Mouse (Mus musculus) erythroblast, embryonic 14.5 days (primary cell): ENCODE data around the gene Glt8d2. TPM values are rescaled to one million over a fixed set of nuclear protein-coding genes. Genes with fewer than 3 reads are reported as not detected.

Source experiments
- H3K27me3 ChIP-seq: 2 replicates; pipeline ENCODE4 v1.6.1; 2012; ENCODE audit warnings: inconsistent platforms; ENCODE audit not compliant: control insufficient read depth
- H3K36me3 ChIP-seq: 2 replicates; pipeline ENCODE4 v1.6.1; 2012; ENCODE audit warnings: mild to moderate bottlenecking, inconsistent platforms; ENCODE audit not compliant: control insufficient read depth
- H3K4me1 ChIP-seq: 2 replicates; pipeline ENCODE4 v1.6.1; 2012; ENCODE audit warnings: inconsistent platforms; ENCODE audit not compliant: control insufficient read depth
- H3K4me3 ChIP-seq: replicated peaks from 2 replicates; pipeline ENCODE3; 2012; ENCODE audit warnings: moderate library complexity, mild to moderate bottlenecking, inconsistent platforms
- H3K9me3 ChIP-seq: 2 replicates; pipeline ENCODE4 v1.6.1; 2012; ENCODE audit warnings: low read length, inconsistent platforms, mixed read lengths; ENCODE audit not compliant: control insufficient read depth
- GATA1 ChIP-seq: IDR thresholded peaks from 2 replicates; pipeline ENCODE4 v1.6.1; 2012; ENCODE audit warnings: low read length, inconsistent platforms, mixed read lengths
- TAL1 ChIP-seq: IDR thresholded peaks from 3 replicates; pipeline ENCODE4 v1.6.1; 2012; ENCODE audit warnings: low read length, inconsistent platforms, mixed read lengths
- polyA plus RNA-seq: library from polyadenylated mRNA; stranded (reverse); fragments of >175 nt; gene quantifications from 2 replicates; pipeline ENCODE4 v1.2.3, GENCODE M21; 2012

The Glt8d2 gene
- polyA plus RNA-seq, 1 experiment = not detected

DNA sequence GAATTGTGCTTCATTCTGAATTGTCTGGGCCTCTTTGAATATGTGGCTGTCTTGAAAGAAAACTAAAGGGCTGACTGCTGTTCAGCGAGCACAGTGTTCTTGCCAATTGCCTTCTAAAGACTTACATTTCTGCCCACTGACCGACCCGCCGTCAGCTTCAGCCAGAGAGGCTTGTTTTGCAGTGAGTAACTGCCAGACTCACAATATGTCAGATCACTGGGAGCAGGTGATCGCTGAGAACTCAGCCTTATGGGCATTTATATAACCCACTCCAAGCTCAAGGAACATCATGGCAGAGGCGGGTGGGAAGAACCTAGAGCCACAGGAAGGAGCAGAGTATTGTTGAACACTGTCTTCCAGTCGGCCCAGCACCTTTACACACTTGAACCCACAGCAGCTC, 8.8 kb downstream of the Glt8d2 start:
- TF ChIP-seq TAL1 = no peak
- no peak for TF ChIP-seq GATA1
- Histone ChIP-seq H3K4me1 (peaks cover 14% of the 10 kb centered on the region), H3K27me3 (peaks cover 3% of the 10 kb centered on the region; the same call in 1 of the 2 replicates), H3K9me3 (peaks cover 3% of the 10 kb centered on the region; the same call in 1 of the 2 replicates), H3K4me3 (no peak overlapping the region), H3K36me3 (no peaks in the 10 kb centered on the region)

DNA sequence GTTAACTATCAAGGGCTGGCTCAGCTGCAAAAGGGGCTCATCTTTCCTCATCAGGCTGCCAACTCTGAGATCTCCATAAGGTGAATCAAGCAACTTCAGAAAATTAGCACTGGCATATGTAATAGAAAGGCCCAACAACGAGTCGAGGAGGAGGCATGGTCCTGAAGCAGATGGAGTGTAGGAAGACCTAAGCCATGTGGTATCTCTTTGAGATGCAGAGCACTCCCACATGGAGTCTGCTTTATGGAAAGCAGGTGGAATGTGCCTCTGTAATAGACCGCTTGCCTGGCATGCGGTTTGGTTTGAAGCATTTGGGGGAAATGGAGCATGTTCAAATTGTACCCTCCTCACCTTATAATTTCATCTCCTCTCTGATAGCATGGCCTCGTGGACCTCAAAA, 9.7 kb downstream of the Glt8d2 start:
- Histone ChIP-seq H3K4me3 (no peak overlapping the region), H3K36me3 (no peaks in the 10 kb centered on the region), H3K9me3 (no peaks in the 10 kb centered on the region), H3K27me3 (peaks cover 3% of the 10 kb centered on the region; the same call in 1 of the 2 replicates), H3K4me1 (peaks cover 11% of the 10 kb centered on the region)
- TF ChIP-seq TAL1 (no peak), GATA1 (no peak)

DNA sequence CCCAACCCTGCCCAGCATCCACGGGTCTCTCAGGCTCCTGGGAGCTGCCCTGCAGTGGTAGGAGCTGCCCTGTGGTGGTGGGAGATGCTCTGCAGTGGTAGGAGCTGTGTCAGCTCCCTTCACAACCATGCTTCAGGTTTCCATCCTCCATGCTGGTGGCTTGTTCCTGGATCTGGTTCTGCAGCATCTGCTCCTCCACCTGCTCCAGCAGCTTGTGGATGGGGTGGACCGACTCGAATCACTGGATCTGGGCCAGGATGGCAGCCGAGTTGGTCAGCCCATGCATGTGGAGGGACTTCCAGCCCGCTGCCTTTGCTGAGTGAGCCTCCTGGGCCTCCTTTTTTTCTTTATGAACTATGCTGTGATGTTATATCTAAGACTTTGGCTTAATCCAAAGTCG, 13.5 kb downstream of the Glt8d2 start:
- H3K27me3 ChIP-seq = peaks cover 3% of the 10 kb centered on the region; the same call in 1 of the 2 replicates
- H3K36me3 ChIP-seq = no peaks in the 10 kb centered on the region
- H3K4me3 ChIP-seq = no peak overlapping the region
- H3K9me3 ChIP-seq = no peaks in the 10 kb centered on the region
- H3K4me1 ChIP-seq = no peaks in the 10 kb centered on the region
- TF ChIP-seq TAL1 (no peak), GATA1 (no peak)

DNA sequence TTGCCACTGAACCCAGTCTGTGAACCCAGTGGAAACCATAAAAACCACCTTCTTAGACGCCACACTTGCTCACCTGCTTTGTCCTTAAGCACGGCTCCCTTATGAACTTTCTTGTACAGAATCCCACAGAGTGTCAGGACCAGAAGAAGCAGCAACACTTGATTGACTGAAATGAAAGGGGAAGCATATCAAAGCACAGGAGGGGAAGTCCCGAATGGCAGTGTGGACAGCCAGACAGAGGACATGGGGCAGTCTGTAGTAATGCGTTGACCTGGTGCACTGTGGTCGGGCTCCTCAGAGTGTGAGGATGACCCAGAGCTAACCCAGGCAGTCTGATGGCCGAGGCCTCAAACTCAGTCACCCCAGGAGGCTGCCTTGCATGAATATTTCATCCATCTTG, 20.2 kb downstream of the Glt8d2 start:
- Histone ChIP-seq H3K4me3 (no peak overlapping the region), H3K4me1 (peaks cover 3% of the 10 kb centered on the region), H3K36me3 (no peaks in the 10 kb centered on the region), H3K27me3 (0 out of 2 replicates have a peak, but pooled peaks cover 3% of the 10 kb centered on the region), H3K9me3 (no peaks in the 10 kb centered on the region)
- TF ChIP-seq GATA1 = no peak

DNA sequence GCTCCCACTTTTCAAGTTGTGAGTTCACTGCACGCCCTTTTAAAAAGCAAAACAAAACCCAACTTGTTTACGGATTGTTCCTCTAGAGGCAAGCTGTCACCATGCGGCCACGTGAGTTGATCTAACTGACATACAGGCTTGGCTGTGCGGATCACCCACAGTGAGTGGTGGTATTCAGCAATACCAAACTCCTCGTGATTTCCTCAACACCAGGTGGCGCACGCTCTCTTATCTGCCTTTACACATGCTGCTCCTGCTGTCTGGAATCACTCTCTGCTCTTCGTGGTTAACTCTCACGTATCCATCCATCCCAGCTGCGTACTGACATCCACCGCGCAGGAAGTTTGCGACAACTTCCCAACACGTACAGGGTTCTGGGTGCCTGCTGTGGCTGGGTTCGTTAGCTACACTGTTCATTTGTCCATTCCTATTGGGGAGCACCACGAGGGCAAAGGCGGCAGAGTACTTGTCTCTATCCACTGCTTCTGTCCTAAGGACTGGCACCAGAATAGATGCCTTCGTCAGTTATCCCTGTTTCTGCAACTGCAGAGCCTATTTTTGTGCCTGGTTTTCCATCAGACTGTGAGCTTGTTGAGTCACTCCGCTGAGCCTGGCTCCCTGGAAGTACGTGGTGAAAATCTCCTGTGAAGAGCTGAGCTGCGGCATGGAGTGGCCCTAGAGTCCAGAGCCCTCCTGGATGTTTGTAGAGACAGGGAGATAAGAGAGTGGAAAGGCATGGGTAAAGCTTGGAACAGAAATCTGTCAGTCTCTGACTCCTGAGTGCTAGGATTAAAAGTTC, 23.8 kb downstream of the Glt8d2 start:
- H3K27me3 ChIP-seq = 0 out of 2 replicates have a peak, but pooled peaks cover 3% of the 10 kb centered on the region
- no peak overlapping the region for H3K4me3 ChIP-seq
- peaks cover 3% of the 10 kb centered on the region for H3K4me1 ChIP-seq
- no peaks in the 10 kb centered on the region for H3K36me3 ChIP-seq
- H3K9me3 ChIP-seq = no peaks in the 10 kb centered on the region
- no peak for TF ChIP-seq TAL1
- no peak for TF ChIP-seq GATA1

DNA sequence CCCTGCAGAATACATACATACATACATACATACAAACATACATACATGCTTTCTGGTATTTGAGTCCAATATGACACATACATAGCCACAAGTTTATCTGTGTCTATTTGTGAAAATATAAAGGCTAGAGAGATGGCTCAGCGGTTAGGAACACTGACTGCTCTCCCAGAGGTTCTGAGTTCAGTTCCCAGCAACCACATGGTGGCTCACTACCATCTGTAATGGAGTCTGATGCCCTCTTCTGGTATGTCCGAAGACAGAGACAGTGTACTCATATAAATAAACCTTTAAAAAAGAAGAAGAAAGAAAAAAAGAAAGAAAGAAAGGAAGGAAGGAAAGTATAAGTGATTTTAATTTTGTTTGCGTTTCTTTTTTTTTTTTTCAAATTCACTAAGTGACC, 24.5 kb downstream of the Glt8d2 start:
- Histone ChIP-seq H3K36me3 (no peaks in the 10 kb centered on the region), H3K4me1 (peaks cover 3% of the 10 kb centered on the region), H3K4me3 (no peak overlapping the region), H3K9me3 (no peaks in the 10 kb centered on the region), H3K27me3 (0 out of 2 replicates have a peak, but pooled peaks cover 3% of the 10 kb centered on the region)
- TF ChIP-seq GATA1 (no peak), TAL1 (no peak)

DNA sequence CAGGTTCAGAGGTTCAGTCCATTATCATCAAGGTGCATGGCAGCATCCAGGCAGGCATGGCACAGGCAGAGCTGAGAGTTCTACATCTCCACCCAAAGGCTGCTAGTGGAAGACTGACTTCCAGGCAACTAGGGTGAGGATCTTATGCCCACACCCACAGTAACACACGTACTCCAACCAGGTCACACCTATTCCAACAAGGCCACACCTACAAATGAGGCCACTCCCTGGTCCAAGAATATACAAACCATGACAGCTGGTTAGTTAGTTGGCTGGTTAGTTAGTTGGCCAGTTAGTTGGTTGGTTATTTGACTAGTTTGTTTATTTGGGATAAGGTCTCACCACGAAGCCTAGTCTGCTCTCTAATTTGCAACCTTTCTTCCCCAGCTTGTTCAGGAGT, 27.2 kb downstream of the Glt8d2 start:
- no peak for TF ChIP-seq GATA1
- no peak for TF ChIP-seq TAL1
- Histone ChIP-seq H3K36me3 (no peaks in the 10 kb centered on the region), H3K27me3 (no peaks in the 10 kb centered on the region), H3K4me3 (no peak overlapping the region), H3K4me1 (peaks cover 3% of the 10 kb centered on the region), H3K9me3 (no peaks in the 10 kb centered on the region)

DNA sequence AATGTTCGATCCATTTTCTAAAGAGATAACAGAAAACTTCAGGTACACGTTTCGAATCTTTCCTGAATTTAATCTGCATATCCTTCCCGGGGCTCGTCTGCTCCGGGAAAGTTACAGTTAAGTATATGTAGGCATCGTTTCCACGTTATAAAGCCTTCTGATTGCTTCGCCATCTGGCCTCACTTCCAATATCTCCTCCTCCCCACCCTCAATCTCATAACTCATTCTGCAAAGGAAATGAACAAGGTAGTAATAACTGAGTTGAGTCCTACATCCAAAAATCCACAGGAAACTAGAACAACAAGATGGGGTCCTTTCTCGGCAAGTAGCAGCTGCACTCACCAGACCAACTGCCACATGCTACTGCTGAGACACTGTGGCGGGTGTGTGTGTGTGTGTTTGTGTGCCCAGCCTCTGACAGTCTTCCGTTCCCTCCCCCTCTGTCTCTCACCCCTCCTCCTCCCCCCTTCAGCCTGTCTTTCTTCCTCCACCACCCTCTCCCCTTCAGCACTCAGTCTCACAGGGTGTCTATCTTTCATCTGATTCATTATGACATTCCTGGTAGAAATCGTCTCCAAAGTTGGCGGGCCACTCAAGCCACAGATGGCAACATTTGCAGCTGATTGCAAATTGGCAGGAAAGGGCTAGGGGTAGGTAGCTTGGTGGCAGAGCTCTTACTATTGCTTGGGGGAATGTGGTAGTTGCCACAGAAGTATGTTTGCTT, 28.0 kb downstream of the Glt8d2 start:
- H3K4me3 ChIP-seq = no peak overlapping the region
- H3K36me3 ChIP-seq = no peaks in the 10 kb centered on the region
- H3K9me3 ChIP-seq = no peaks in the 10 kb centered on the region
- H3K4me1 ChIP-seq = peaks cover 3% of the 10 kb centered on the region
- no peaks in the 10 kb centered on the region for H3K27me3 ChIP-seq
- TF ChIP-seq GATA1 (no peak), TAL1 (no peak)

DNA sequence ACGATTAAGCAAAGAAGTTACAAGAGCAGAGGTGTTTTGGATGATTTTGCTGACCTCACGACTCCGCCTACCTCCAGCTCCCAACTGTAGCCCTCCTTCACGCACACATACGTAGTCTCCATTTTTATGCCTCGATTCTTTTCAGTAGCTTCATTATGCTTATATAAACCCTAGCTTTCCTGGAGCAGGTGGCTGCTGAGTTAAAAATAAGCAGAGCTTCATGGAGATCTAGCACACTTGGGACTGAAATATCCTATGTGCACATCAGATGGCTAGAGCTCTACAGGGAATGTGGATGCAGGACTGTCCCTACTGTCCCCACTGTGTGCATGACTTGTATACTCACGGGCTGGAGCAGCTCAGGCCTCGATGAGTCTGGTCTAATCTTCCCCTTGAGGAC, 28.6 kb downstream of the Glt8d2 start:
- no peaks in the 10 kb centered on the region for H3K9me3 ChIP-seq
- no peaks in the 10 kb centered on the region for H3K36me3 ChIP-seq
- H3K4me3 ChIP-seq = no peak overlapping the region
- H3K4me1 ChIP-seq = peaks cover 3% of the 10 kb centered on the region
- TF ChIP-seq TAL1 (no peak), GATA1 (no peak)
- no peaks in the 10 kb centered on the region for H3K27me3 ChIP-seq
